Mouse (Mus musculus) heart, postnatal 0 days (tissue): ENCODE results near the gene Urb2.

Experiments
- CTCF ChIP-seq: IDR thresholded peaks from 2 replicates; pipeline ENCODE4 v1.5.1; 2016; ENCODE audit warnings: antibody characterized with exemption, control low read depth, low read depth
- EP300 ChIP-seq: IDR thresholded peaks from 2 replicates; pipeline ENCODE4 v1.6.1; 2016; ENCODE audit warnings: antibody characterized with exemption, low read depth

DNA sequence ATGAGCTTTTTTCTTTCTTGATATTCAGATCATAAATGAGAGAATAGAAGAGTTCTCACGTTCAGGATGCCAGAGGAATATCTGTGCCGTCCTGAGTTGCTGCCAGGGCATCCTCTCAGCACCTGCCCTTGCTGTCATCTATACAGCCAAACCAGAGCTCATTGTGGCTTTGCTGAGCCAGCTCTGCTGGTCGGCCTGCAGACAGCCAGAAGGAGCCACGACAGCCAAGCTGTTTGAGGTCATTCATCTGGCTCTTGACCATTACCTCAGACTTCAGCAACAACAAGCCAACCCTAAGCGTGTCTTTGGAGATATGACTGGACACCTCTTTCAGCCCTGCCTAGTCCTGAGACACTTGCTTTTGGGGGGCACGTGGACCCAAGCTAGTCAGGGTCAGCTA is 6.5 kb downstream of the Urb2 start:
- TF ChIP-seq CTCF (no peak), EP300 (no peak)
